Mouse (Mus musculus) bone marrow macrophage, adult 2 months (primary cell): Measurements from ENCODE around the gene Rab31.

Source experiments
- CTCF ChIP-seq: IDR thresholded peaks from 2 replicates; pipeline ENCODE4 v1.5.1; 2012; ENCODE audit warnings: low read depth, mild to moderate bottlenecking, low read length, moderate library complexity
- POLR2A ChIP-seq: IDR thresholded peaks from 2 replicates; pipeline ENCODE4 v1.6.1; 2012; ENCODE audit warnings: mild to moderate bottlenecking, low read depth, low read length, borderline replicate concordance

DNA sequence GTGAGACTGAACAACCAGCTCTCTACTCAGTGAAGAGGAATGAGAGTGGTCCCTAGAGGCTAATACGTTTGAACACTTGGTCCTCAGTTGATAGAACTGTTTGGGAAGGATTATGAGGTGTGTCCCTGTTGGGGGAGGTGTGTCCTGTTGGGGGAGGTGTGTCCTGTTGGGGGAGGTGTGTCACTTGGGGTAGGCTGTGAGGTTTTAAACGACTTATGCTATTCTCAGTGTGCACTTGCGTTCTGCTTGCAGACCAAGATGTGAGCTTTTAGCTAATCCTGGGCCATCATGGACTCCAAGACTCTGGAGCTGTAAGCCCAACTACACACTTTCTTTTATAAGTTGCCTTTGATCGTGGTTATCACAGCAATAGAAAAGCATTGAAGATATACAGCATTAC lies 103.5 kb downstream of the Rab31 start:
- TF ChIP-seq CTCF (no peak), POLR2A (no peak)
